Mouse (Mus musculus) MEL (cell line): ENCODE results near the gene Cope.
A peak's percentile ranks its signal among the peaks of the same experiment; 100 is the strongest.

Experiments used
- CTCF ChIP-seq, 3 experiments: IDR thresholded peaks in 2 of 3; conservative IDR thresholded peaks in 1 of 3; 2 replicates each; pipeline ENCODE4 v1.5.1; 2011 to 2012; ENCODE audit warnings: low read length in 3 of 3, low read depth in 2 of 3, mild to moderate bottlenecking in 2 of 3, improper control_type of control experiment in 1 of 3, inconsistent platforms in 1 of 3, mixed read lengths in 1 of 3, moderate library complexity in 1 of 3; ENCODE audit not compliant: control insufficient read depth in 1 of 3, insufficient read depth in 1 of 3, poor library complexity in 1 of 3, severe bottlenecking in 1 of 3
- ELF1 ChIP-seq: IDR thresholded peaks from 2 replicates; pipeline ENCODE4 v1.6.1; 2014; ENCODE audit warnings: low read depth, mild to moderate bottlenecking, inconsistent platforms, low read length, improper control_type of control experiment, moderate library complexity
- NELFE ChIP-seq: IDR thresholded peaks from 2 replicates; pipeline ENCODE4 v1.6.1; 2011; ENCODE audit warnings: low read depth, low read length, improper control_type of control experiment
- NRF1 ChIP-seq: IDR thresholded peaks from 2 replicates; pipeline ENCODE4 v1.6.1; 2014; ENCODE audit warnings: low read depth, mild to moderate bottlenecking, inconsistent platforms, low read length, improper control_type of control experiment, moderate library complexity; ENCODE audit not compliant: poor library complexity, insufficient read depth, severe bottlenecking
- POLR2A ChIP-seq, 2 experiments: IDR thresholded peaks; 2 replicates each; pipeline ENCODE4 v1.6.1; 2011 to 2012; ENCODE audit warnings: low read length in 2 of 2, mild to moderate bottlenecking in 2 of 2, control low read depth in 1 of 2, improper control_type of control experiment in 1 of 2, low read depth in 1 of 2, moderate library complexity in 1 of 2; ENCODE audit not compliant: control insufficient read depth in 1 of 2, insufficient read depth in 1 of 2, poor library complexity in 1 of 2
- POLR2AphosphoS2 ChIP-seq: IDR thresholded peaks from 2 replicates; pipeline ENCODE4 v1.6.1; 2011; ENCODE audit warnings: low read length, improper control_type of control experiment

- TF ChIP-seq POLR2A (IDR thresholded peaks at IDR 0.05; ENCODE audit: control insufficient read depth in 1 of 2, insufficient read depth in 1 of 2, low read depth in 1 of 2, low read length in 2 of 2, poor library complexity in 1 of 2) (no peak), CTCF (IDR thresholded peaks at IDR 0.05 in 2 of 3, conservative IDR thresholded peaks at IDR 0.05 in 1 of 3; ENCODE audit: control insufficient read depth in 1 of 3, insufficient read depth in 1 of 3, low read depth in 2 of 3, low read length in 3 of 3, poor library complexity in 1 of 3, severe bottlenecking in 1 of 3) (no peak), NELFE (no peak), ELF1 (peak; percentile 83), NRF1 (no peak), POLR2AphosphoS2 (peak; percentile 58; the same call in 1 of the 2 replicates)
Observed at GRCm38 (mm10) chr8:70327512-70327911, 25.2 kb downstream of the Cope start.
